Mouse (Mus musculus): Measurements from ENCODE around the gene Il31ra. TPM values are rescaled to one million over a fixed set of nuclear protein-coding genes. Genes with fewer than 3 reads are reported as not detected.
"Not testable (repeated sequence)": the region's sequence is repeated elsewhere in the genome, so short reads cannot be mapped to it uniquely, and the experiment has no call there.

Il31ra gene
- 0.09 TPM in 1 of 2 replicates, not detected in the other for polyA plus RNA-seq (2014; fragmentation: Nextera tagmentation; extraction: Ambion mirVana)

DNA sequence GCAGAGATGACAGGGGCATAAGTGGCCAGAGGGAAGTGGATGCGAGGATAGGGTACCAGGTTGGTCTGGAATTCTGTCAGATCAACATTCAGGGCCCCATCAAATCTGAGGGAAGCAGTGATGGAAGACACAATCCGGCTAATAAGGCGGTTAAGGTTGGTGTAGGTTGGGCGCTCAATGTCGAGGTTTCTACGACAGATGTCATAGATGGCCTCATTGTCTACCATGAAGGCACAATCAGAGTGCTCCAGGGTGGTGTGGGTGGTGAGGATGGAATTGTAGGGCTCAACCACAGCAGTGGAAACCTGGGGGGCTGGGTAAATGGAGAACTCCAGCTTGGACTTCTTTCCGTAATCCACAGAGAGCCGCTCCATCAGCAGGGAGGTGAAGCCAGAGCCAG lies at the start of gene Il31ra:
Gene Il31ra, minus strand, starts transcription at position 101 of the 400 bp plus-strand sequence.
- DNase-seq (ENCODE audit: low spot score); H3K9ac ChIP-seq (ENCODE audit: low read length); H3K4me3 ChIP-seq (ENCODE audit: low read depth, low read length); H3K36me3 ChIP-seq (ENCODE audit: control insufficient read depth, insufficient read depth, low read length); H3K27ac ChIP-seq (ENCODE audit: low read depth); H3K4me1 ChIP-seq (replicated peaks; ENCODE audit: control insufficient read depth, insufficient read depth, low read length); H3K4me2 ChIP-seq (ENCODE audit: low read length); ATAC-seq (replicated peaks; ENCODE audit: low FRiP score, low TSS enrichment, low read depth); H3K27me3 ChIP-seq (replicated peaks; ENCODE audit: control insufficient read depth, insufficient read depth, low read length); H3K9me3 ChIP-seq (ENCODE audit: control insufficient read depth, low read length): not testable (repeated sequence)
- WGBS = 85% methylated on average over 4 of the region's 8 CpGs

DNA sequence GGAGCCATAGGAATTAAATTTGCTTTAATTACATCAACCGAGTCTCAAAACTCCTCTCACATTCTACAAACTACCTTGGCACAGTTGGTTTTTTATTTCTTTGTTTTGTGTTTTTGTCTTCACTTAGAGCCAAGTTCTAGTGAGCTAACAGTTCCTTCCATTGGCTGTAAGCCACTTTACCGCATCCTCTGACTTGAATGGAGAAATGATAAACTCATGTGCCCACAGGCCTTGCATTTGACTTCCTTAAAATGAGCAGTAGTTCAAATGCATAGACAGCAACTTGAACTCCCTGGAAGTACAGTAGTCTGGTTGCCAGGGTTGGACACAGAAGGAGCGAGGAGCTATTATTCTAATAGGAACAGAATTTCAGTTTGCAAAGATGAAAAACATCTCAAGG lies 48.7 kb upstream of the Il31ra start:
- 86% methylated on average over 3 of the region's 3 CpGs for WGBS
- no peak overlapping the region for H3K4me2 ChIP-seq (ENCODE audit: low read length)
- DNase-seq (ENCODE audit: low spot score) (no peak), ATAC-seq (replicated peaks; ENCODE audit: low FRiP score, low TSS enrichment, low read depth) (no peak)
- H3K9ac ChIP-seq (ENCODE audit: low read length) = no peak overlapping the region
- H3K4me1 ChIP-seq (replicated peaks; ENCODE audit: control insufficient read depth, insufficient read depth, low read length) = no peaks in the 10 kb centered on the region
- no peak overlapping the region for H3K4me3 ChIP-seq (ENCODE audit: low read depth, low read length)
- no peaks in the 10 kb centered on the region for H3K36me3 ChIP-seq (ENCODE audit: control insufficient read depth, insufficient read depth, low read length)
- no peaks in the 10 kb centered on the region for H3K9me3 ChIP-seq (ENCODE audit: control insufficient read depth, low read length)
- no peak overlapping the region for H3K27ac ChIP-seq (ENCODE audit: low read depth)
- no peaks in the 10 kb centered on the region for H3K27me3 ChIP-seq (replicated peaks; ENCODE audit: control insufficient read depth, insufficient read depth, low read length)

DNA sequence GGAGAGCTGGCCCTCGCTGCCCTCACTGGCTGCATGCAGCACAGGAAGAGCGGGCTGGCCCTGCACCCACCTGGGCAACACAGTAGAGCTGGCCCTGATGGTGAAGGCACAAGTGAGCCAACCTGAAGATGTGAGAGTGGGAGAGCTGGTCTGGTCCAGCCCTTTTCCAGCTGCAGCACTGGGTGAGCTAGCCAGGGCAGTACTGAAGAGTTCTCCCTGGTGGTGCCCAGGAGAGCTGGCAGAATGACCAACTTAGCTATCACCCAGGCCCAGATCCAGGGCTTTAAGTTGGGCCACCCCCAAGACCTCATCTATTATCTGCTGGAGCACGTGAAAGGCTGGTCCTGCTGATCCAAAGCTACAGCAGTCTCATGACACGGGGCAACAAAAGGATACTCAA lies 45.0 kb upstream of the Il31ra start:
- Histone ChIP-seq H3K9ac (ENCODE audit: low read length) (no peak overlapping the region), H3K4me2 (ENCODE audit: low read length) (no peak overlapping the region), H3K27me3 (replicated peaks; ENCODE audit: control insufficient read depth, insufficient read depth, low read length) (no peaks in the 10 kb centered on the region), H3K4me1 (replicated peaks; ENCODE audit: control insufficient read depth, insufficient read depth, low read length) (no peaks in the 10 kb centered on the region), H3K27ac (ENCODE audit: low read depth) (no peak overlapping the region), H3K36me3 (ENCODE audit: control insufficient read depth, insufficient read depth, low read length) (no peaks in the 10 kb centered on the region), H3K4me3 (ENCODE audit: low read depth, low read length) (no peak overlapping the region), H3K9me3 (ENCODE audit: control insufficient read depth, low read length) (no peaks in the 10 kb centered on the region)
- no peak for DNase-seq (ENCODE audit: low spot score)
- WGBS = 73% methylated on average over 4 of the region's 4 CpGs
- no peak for ATAC-seq (replicated peaks; ENCODE audit: low FRiP score, low TSS enrichment, low read depth)

DNA sequence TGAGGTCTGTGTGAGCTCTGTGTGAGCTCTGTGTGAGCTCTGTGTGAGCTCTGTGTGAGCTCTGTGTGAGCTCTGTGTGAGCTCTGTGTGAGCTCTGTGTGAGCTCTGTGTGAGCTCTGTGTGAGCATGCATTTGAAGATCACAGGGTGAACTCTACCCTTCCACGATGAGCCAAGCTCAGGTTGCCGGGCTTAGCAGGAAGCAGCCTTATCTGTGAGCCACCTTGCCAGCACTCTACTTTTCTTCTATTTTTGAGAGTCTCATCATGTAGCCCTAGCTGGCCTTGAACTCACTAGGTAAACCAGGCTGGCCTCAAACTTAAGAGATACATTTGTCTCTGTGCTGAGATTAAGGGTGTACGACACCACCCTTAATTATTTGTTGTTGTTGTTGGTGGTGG lies 42.3 kb upstream of the Il31ra start:
- DNase-seq (ENCODE audit: low spot score) (no peak), ATAC-seq (replicated peaks; ENCODE audit: low FRiP score, low TSS enrichment, low read depth) (no peak)
- Histone ChIP-seq H3K4me3 (ENCODE audit: low read depth, low read length) (no peak overlapping the region), H3K4me1 (replicated peaks; ENCODE audit: control insufficient read depth, insufficient read depth, low read length) (no peaks in the 10 kb centered on the region), H3K27ac (ENCODE audit: low read depth) (no peak overlapping the region), H3K27me3 (replicated peaks; ENCODE audit: control insufficient read depth, insufficient read depth, low read length) (no peaks in the 10 kb centered on the region), H3K9ac (ENCODE audit: low read length) (no peak overlapping the region), H3K4me2 (ENCODE audit: low read length) (no peak overlapping the region), H3K36me3 (ENCODE audit: control insufficient read depth, insufficient read depth, low read length) (no peaks in the 10 kb centered on the region), H3K9me3 (ENCODE audit: control insufficient read depth, low read length) (no peaks in the 10 kb centered on the region)
- WGBS = 53% methylated on average over 3 of the region's 3 CpGs

DNA sequence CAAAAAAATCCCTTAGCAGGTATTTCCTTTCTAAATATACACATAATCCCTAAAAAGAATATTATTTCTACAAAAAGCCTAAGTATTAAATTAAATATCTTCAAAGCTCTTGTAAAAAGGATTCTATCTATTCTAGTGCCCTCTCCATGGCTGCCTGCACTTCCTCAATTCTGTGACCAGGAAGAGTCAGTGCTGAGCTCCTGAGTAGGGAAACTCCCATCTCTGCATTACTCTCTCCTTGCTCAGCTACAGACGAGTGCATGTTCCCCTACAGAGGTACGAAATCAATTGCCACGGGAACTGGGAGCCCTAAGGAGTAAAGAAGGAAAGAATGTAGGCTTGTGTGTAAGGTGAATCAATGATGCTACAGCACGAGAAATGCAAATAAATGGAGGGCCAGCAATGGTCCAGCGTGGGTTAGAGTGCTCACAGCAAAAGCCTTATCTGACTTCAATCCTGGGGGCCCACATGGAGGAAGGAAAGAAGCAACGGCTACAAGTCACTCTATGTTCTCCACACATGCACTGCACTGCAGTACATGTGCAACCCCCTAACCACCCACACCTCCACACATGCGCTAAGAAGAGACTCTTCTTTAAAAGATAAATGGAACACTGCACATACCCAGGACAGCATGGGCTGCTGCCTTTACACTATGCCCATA lies 41.1 kb upstream of the Il31ra start:
- Histone ChIP-seq H3K27me3 (replicated peaks; ENCODE audit: control insufficient read depth, insufficient read depth, low read length) (no peaks in the 10 kb centered on the region), H3K36me3 (ENCODE audit: control insufficient read depth, insufficient read depth, low read length) (no peaks in the 10 kb centered on the region), H3K4me1 (replicated peaks; ENCODE audit: control insufficient read depth, insufficient read depth, low read length) (no peaks in the 10 kb centered on the region), H3K9ac (ENCODE audit: low read length) (no peak overlapping the region), H3K4me3 (ENCODE audit: low read depth, low read length) (no peak overlapping the region), H3K27ac (ENCODE audit: low read depth) (no peak overlapping the region), H3K9me3 (ENCODE audit: control insufficient read depth, low read length) (no peaks in the 10 kb centered on the region), H3K4me2 (ENCODE audit: low read length) (no peak overlapping the region)
- 72% methylated on average over 7 of the region's 7 CpGs for WGBS
- DNase-seq (ENCODE audit: low spot score) (no peak), ATAC-seq (replicated peaks; ENCODE audit: low FRiP score, low TSS enrichment, low read depth) (no peak)

DNA sequence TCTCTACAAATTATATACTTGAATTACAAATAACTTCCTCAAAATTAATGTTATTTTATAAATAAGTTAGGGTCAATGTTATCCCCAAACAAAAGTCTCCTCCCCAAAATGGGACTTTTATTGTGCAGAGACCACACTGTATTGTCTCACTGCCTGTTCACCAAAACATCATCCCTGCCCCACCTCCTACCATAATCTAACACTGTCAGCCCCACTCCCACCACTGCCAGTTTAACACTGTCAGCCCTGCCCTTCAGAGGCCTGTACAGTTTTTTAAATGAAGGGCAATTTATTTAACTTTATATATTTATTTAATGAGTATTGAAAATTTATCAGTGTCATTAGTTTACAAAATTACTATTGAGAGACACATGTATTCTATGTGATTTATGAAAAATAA lies 31.4 kb upstream of the Il31ra start:
- no peaks in the 10 kb centered on the region for H3K27me3 ChIP-seq (replicated peaks; ENCODE audit: control insufficient read depth, insufficient read depth, low read length)
- H3K27ac ChIP-seq (ENCODE audit: low read depth) = no peak overlapping the region
- H3K36me3 ChIP-seq (ENCODE audit: control insufficient read depth, insufficient read depth, low read length) = no peaks in the 10 kb centered on the region
- no peaks in the 10 kb centered on the region for H3K4me1 ChIP-seq (replicated peaks; ENCODE audit: control insufficient read depth, insufficient read depth, low read length)
- no peaks in the 10 kb centered on the region for H3K9me3 ChIP-seq (ENCODE audit: control insufficient read depth, low read length)
- no peak overlapping the region for H3K4me2 ChIP-seq (ENCODE audit: low read length)
- ATAC-seq (replicated peaks; ENCODE audit: low FRiP score, low TSS enrichment, low read depth) (no peak), DNase-seq (ENCODE audit: low spot score) (no peak)
- no peak overlapping the region for H3K9ac ChIP-seq (ENCODE audit: low read length)
- H3K4me3 ChIP-seq (ENCODE audit: low read depth, low read length) = no peak overlapping the region

DNA sequence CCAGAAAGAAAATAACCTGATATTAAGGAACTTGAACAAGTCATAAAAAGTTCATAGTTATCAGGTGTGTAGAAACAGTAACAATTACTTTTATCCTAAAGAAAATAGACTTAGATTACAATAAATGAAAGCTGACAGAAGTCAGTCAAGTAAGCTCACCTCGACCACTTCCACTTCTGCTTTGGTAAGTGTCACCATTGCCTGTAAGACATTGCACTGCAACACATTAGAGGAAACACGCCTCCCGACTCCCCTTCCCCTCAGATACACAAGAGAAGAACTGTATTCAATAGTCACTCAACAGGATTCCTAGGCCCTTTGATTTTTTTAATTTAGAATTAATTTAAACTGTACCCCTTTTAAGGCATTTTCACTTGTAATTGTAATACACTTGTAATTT lies 30.5 kb upstream of the Il31ra start:
- WGBS = 77% methylated on average over 3 of the region's 3 CpGs
- Histone ChIP-seq H3K4me2 (ENCODE audit: low read length) (no peak overlapping the region), H3K9me3 (ENCODE audit: control insufficient read depth, low read length) (no peaks in the 10 kb centered on the region), H3K4me3 (ENCODE audit: low read depth, low read length) (no peak overlapping the region), H3K27ac (ENCODE audit: low read depth) (no peak overlapping the region), H3K9ac (ENCODE audit: low read length) (no peak overlapping the region), H3K27me3 (replicated peaks; ENCODE audit: control insufficient read depth, insufficient read depth, low read length) (no peaks in the 10 kb centered on the region), H3K4me1 (replicated peaks; ENCODE audit: control insufficient read depth, insufficient read depth, low read length) (no peaks in the 10 kb centered on the region), H3K36me3 (ENCODE audit: control insufficient read depth, insufficient read depth, low read length) (no peaks in the 10 kb centered on the region)
- ATAC-seq (replicated peaks; ENCODE audit: low FRiP score, low TSS enrichment, low read depth) (no peak), DNase-seq (ENCODE audit: low spot score) (no peak)

DNA sequence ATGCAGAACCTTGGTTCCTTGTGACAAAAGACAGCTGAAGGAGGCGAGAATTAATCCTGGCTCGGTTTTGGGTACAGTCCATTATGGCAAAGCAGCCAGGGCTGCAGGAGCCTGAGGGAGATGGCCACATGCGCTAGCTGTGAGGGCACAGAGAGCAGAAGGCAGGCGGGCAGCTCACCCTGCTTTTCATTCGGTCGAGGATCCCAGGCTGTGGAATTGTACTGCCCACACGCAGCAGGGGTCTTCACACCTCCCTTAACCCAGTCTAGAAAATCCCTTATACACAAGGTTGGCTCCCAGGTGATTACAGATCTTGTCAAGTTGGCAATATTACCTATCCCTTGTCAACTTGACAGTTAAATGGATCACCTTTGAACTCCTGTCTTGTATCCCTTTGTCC lies 29.5 kb upstream of the Il31ra start:
- ATAC-seq (replicated peaks; ENCODE audit: low FRiP score, low TSS enrichment, low read depth) = no peak

DNA sequence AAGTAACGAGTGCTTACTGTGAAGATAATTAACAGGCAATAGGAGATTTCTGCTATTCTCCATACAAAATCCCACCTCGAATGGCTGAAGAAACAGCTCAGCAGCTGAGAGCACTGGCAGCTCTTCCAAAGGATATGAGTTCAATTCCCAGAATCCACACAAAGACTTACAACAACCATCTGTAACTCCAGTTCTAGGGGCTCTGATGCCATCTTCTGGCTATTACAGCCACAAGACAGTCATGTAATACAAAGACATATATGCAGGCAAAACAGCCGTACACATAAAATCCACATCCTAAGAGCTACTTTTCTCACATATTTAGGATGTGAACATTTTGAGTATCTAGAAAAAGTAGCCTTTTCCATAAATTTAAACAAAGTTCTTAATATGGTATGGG lies 27.4 kb upstream of the Il31ra start:
- ATAC-seq (replicated peaks; ENCODE audit: low FRiP score, low TSS enrichment, low read depth) (no peak), DNase-seq (ENCODE audit: low spot score) (no peak)
- no peak overlapping the region for H3K4me3 ChIP-seq (ENCODE audit: low read depth, low read length)
- no peaks in the 10 kb centered on the region for H3K9me3 ChIP-seq (ENCODE audit: control insufficient read depth, low read length)
- no peak overlapping the region for H3K27ac ChIP-seq (ENCODE audit: low read depth)
- no peak overlapping the region for H3K4me2 ChIP-seq (ENCODE audit: low read length)
- H3K36me3 ChIP-seq (ENCODE audit: control insufficient read depth, insufficient read depth, low read length) = no peaks in the 10 kb centered on the region
- no peaks in the 10 kb centered on the region for H3K27me3 ChIP-seq (replicated peaks; ENCODE audit: control insufficient read depth, insufficient read depth, low read length)
- WGBS = 49% methylated on average over 3 of the region's 3 CpGs
- H3K9ac ChIP-seq (ENCODE audit: low read length) = no peak overlapping the region
- H3K4me1 ChIP-seq (replicated peaks; ENCODE audit: control insufficient read depth, insufficient read depth, low read length) = no peaks in the 10 kb centered on the region

More for the DNA sequence above, 29.5 kb upstream of the Il31ra start:
- no peak overlapping the region for H3K4me3 ChIP-seq (ENCODE audit: low read depth, low read length)
- H3K9ac ChIP-seq (ENCODE audit: low read length) = no peak overlapping the region
- no peak overlapping the region for H3K4me2 ChIP-seq (ENCODE audit: low read length)
- no peaks in the 10 kb centered on the region for H3K9me3 ChIP-seq (ENCODE audit: control insufficient read depth, low read length)
- no peak overlapping the region for H3K27ac ChIP-seq (ENCODE audit: low read depth)
- DNase-seq (ENCODE audit: low spot score) = no peak
- H3K4me1 ChIP-seq (replicated peaks; ENCODE audit: control insufficient read depth, insufficient read depth, low read length) = no peaks in the 10 kb centered on the region
- H3K36me3 ChIP-seq (ENCODE audit: control insufficient read depth, insufficient read depth, low read length) = no peaks in the 10 kb centered on the region
- 63% methylated on average over 7 of the region's 7 CpGs for WGBS
- H3K27me3 ChIP-seq (replicated peaks; ENCODE audit: control insufficient read depth, insufficient read depth, low read length) = no peaks in the 10 kb centered on the region
